Mouse (Mus musculus) hindbrain, postnatal 0 days (tissue): ENCODE results near the gene Grin2c. TPM values are rescaled to one million over a fixed set of nuclear protein-coding genes. Genes with fewer than 3 reads are reported as not detected.
A peak's percentile ranks its signal among the peaks of the same experiment; 100 is the strongest.

Experiments used
- ATAC-seq: fragments of 200-750 bp; cut with Nextera tagmentation; 2 replicates; pipeline ENCODE4 v1.8.0; 2017; ENCODE audit warnings: mild to moderate bottlenecking, moderate TSS enrichment, moderate library complexity
- DNase-seq: peaks from one replicate; pipeline ENCODE4 v3.0.0-alpha.2; 2015; ENCODE audit warnings: low spot score
- H3K27ac ChIP-seq: fragments of 300-500 bp; sonication (generic); 2 replicates; pipeline ENCODE4 v1.5.1; 2014; ENCODE audit warnings: mild to moderate bottlenecking
- H3K27me3 ChIP-seq: fragments of 300-500 bp; sonication (generic); 2 replicates; pipeline ENCODE4 v1.6.1; 2014; ENCODE audit warnings: low read length, mixed read lengths; ENCODE audit not compliant: insufficient read depth
- H3K36me3 ChIP-seq: fragments of 300-500 bp; sonication (generic); 2 replicates; pipeline ENCODE4 v1.6.1; 2014; ENCODE audit warnings: low read length, mixed read lengths; ENCODE audit not compliant: insufficient read depth
- H3K4me1 ChIP-seq: fragments of 300-500 bp; sonication (generic); 2 replicates; pipeline ENCODE4 v1.6.1; 2014; ENCODE audit warnings: antibody characterized with exemption, low read length, mixed read lengths; ENCODE audit not compliant: insufficient read depth
- H3K4me2 ChIP-seq: fragments of 300-500 bp; sonication (generic); 2 replicates; pipeline ENCODE4 v1.6.1; 2014; ENCODE audit warnings: low read depth, mild to moderate bottlenecking, low read length, moderate library complexity, mixed read lengths
- H3K4me3 ChIP-seq: fragments of 300-500 bp; sonication (generic); 2 replicates; pipeline ENCODE4 v1.5.1; 2014; ENCODE audit warnings: low read length
- H3K9ac ChIP-seq: fragments of 300-500 bp; sonication (generic); replicated peaks from 2 replicates; pipeline ENCODE4 v1.6.1; 2014; ENCODE audit warnings: mild to moderate bottlenecking, low read length, moderate library complexity, mixed read lengths
- H3K9me3 ChIP-seq: fragments of 300-500 bp; sonication (generic); 2 replicates; pipeline ENCODE4 v1.6.1; 2016; ENCODE audit warnings: low read length, mixed read lengths
- CTCF ChIP-seq: IDR thresholded peaks from 2 replicates; pipeline ENCODE4 v1.5.1; 2016; ENCODE audit warnings: antibody characterized with exemption, control low read depth, low read depth
- WGBS: fragments of 180-500 bp; shearing (Covaris S2); extraction: QIAGEN DNeasy Blood & Tissue Kit; methylation state at CpG from one replicate; pipeline ENCODE4 v1.1.7; 2014; 5-methylcytosine and 5-hydroxymethylcytosine counted together
- polyA plus RNA-seq: library from polyadenylated mRNA; unstranded; fragments of >200 nt; fragmentation: Nextera tagmentation; extraction: Ambion mirVana; gene quantifications from 2 replicates; pipeline ENCODE4 v1.2.1, GENCODE M21; 2015
- total RNA-seq: library from RNA; depleted of rRNA; stranded (reverse); fragments of >200 nt; gene quantifications from 2 replicates; pipeline ENCODE4 v1.2.3, GENCODE M21; 2014

Gene Grin2c
- total and polyA plus RNA-seq, 2 experiments from 2014 or later: 1.0 to 7.1 TPM

- H3K27ac ChIP-seq: peak within 1 kb of the TSS; percentile 91
- TF ChIP-seq CTCF: peak; percentile 46
- ATAC-seq: peak; percentile 97
- peak; percentile 100 for DNase-seq
- peak within 1 kb of the TSS; percentile 64 for H3K4me3 ChIP-seq
- no peaks in the 10 kb centered on the region for H3K9me3 ChIP-seq
- H3K4me2 ChIP-seq: peak within 1 kb of the TSS; percentile 70
- under 1% methylated on average over 42 of the region's 42 CpGs for WGBS
- peaks cover 10% of the 10 kb centered on the region for H3K4me1 ChIP-seq
- H3K9ac ChIP-seq: peak within 1 kb of the TSS; percentile 73
- H3K36me3 ChIP-seq: no peaks in the 10 kb centered on the region
- H3K27me3 ChIP-seq: no peaks in the 10 kb centered on the region
Observed at GRCm38 (mm10) chr11:115276780-115277603, 9.9 kb upstream of the Grin2c start, which contains the start of gene Fdxr. Gene Fdxr (minus strand): TSS chr11:115277050.

- H3K4me1 ChIP-seq: peaks cover 10% of the 10 kb centered on the region
- DNase-seq: no peak
- no peaks in the 10 kb centered on the region for H3K36me3 ChIP-seq
- no peaks in the 10 kb centered on the region for H3K27me3 ChIP-seq
- H3K9me3 ChIP-seq: no peaks in the 10 kb centered on the region
- 55% methylated on average over 3 of the region's 3 CpGs for WGBS
- ATAC-seq: no peak
- H3K4me2 ChIP-seq: peak overlapping the region; percentile 70
- peak overlapping the region; percentile 64 for H3K4me3 ChIP-seq
- H3K9ac ChIP-seq: peak overlapping the region; percentile 73
- TF ChIP-seq CTCF: no peak
- H3K27ac ChIP-seq: peak overlapping the region; percentile 91
Observed at GRCm38 (mm10) chr11:115275954-115276353, 8.9 kb upstream of the Grin2c start.

- Histone ChIP-seq H3K9me3 (no peaks in the 10 kb centered on the region), H3K4me2 (peak overlapping the region; percentile 70), H3K36me3 (no peaks in the 10 kb centered on the region), H3K9ac (no peak overlapping the region), H3K4me3 (no peak overlapping the region), H3K27me3 (no peaks in the 10 kb centered on the region), H3K27ac (no peak overlapping the region), H3K4me1 (peaks cover 10% of the 10 kb centered on the region)
- no peak for DNase-seq
- 86% methylated on average over 6 of the region's 6 CpGs for WGBS
- no peak for ATAC-seq
- TF ChIP-seq CTCF: no peak
Observed at GRCm38 (mm10) chr11:115275509-115275908, 8.5 kb upstream of the Grin2c start.

GRCm38 (mm10) chr11:115274771-115275170 lies 7.7 kb upstream of the Grin2c start:
- H3K9me3 ChIP-seq: no peaks in the 10 kb centered on the region
- no peak overlapping the region for H3K27ac ChIP-seq
- H3K27me3 ChIP-seq: no peaks in the 10 kb centered on the region
- H3K4me3 ChIP-seq: no peak overlapping the region
- DNase-seq: no peak
- no peak overlapping the region for H3K9ac ChIP-seq
- ATAC-seq: no peak
- no peak overlapping the region for H3K4me2 ChIP-seq
- no peaks in the 10 kb centered on the region for H3K36me3 ChIP-seq
- TF ChIP-seq CTCF: no peak
- 94% methylated on average over 6 of the region's 6 CpGs for WGBS
- H3K4me1 ChIP-seq: peaks cover 10% of the 10 kb centered on the region

GRCm38 (mm10) chr11:115274178-115274577 lies 7.1 kb upstream of the Grin2c start:
- no peak for TF ChIP-seq CTCF
- Histone ChIP-seq H3K4me3 (no peak overlapping the region), H3K9ac (no peak overlapping the region), H3K9me3 (no peaks in the 10 kb centered on the region), H3K36me3 (peaks cover 3% of the 10 kb centered on the region), H3K4me2 (no peak overlapping the region), H3K27me3 (peaks cover 2% of the 10 kb centered on the region; the same call in 1 of the 2 replicates), H3K27ac (no peak overlapping the region), H3K4me1 (peaks cover 10% of the 10 kb centered on the region)
- DNase-seq (no peak), ATAC-seq (no peak)
- WGBS: 89% methylated on average over 7 of the region's 7 CpGs

- Histone ChIP-seq H3K36me3 (peaks cover 6% of the 10 kb centered on the region), H3K4me1 (peaks cover 10% of the 10 kb centered on the region), H3K9ac (no peak overlapping the region), H3K27me3 (peaks cover 5% of the 10 kb centered on the region; the same call in 1 of the 2 replicates), H3K4me3 (no peak overlapping the region), H3K27ac (no peak overlapping the region), H3K9me3 (no peaks in the 10 kb centered on the region), H3K4me2 (no peak overlapping the region)
- WGBS: 70% methylated on average over 7 of the region's 7 CpGs
- no peak for ATAC-seq
- DNase-seq: no peak
- TF ChIP-seq CTCF: no peak
Observed at GRCm38 (mm10) chr11:115273735-115274134, 6.7 kb upstream of the Grin2c start.

GRCm38 (mm10) chr11:115272894-115273498 lies 6.0 kb upstream of the Grin2c start:
- H3K9ac ChIP-seq: no peak overlapping the region
- peaks cover 10% of the 10 kb centered on the region for H3K4me1 ChIP-seq
- H3K27me3 ChIP-seq: peaks cover 12% of the 10 kb centered on the region
- no peak overlapping the region for H3K27ac ChIP-seq
- 64% methylated on average over 10 of the region's 10 CpGs for WGBS
- H3K36me3 ChIP-seq: peaks cover 13% of the 10 kb centered on the region
- DNase-seq (no peak), ATAC-seq (no peak)
- H3K4me3 ChIP-seq: no peak overlapping the region
- no peak overlapping the region for H3K4me2 ChIP-seq
- TF ChIP-seq CTCF: no peak
- H3K9me3 ChIP-seq: no peaks in the 10 kb centered on the region
